Mouse (Mus musculus) CD4-positive naive resting alpha-beta T cell, adult 57 days (primary cell): Measurements from ENCODE around the gene Gm8127. TPM values are rescaled to one million over a fixed set of nuclear protein-coding genes. Genes with fewer than 3 reads are reported as not detected.

ENCODE experiments used
- total RNA-seq: library from RNA; stranded (reverse); gene quantifications from one replicate; pipeline ENCODE4 v1.2.4, GENCODE M21; 2023

Gene Gm8127
- total RNA-seq: not detected

GRCm38 (mm10) chr14:43293503-43293902 lies at the start of gene Gm8127:
Gm8127 (minus strand) TSS chr14:43293832.

GRCm38 (mm10) chr14:43274986-43275511 lies 18.6 kb downstream of the Gm8127 start, which contains the start of gene Gm9732:
Gm9732 (plus strand) TSS chr14:43275036.

DNA sequence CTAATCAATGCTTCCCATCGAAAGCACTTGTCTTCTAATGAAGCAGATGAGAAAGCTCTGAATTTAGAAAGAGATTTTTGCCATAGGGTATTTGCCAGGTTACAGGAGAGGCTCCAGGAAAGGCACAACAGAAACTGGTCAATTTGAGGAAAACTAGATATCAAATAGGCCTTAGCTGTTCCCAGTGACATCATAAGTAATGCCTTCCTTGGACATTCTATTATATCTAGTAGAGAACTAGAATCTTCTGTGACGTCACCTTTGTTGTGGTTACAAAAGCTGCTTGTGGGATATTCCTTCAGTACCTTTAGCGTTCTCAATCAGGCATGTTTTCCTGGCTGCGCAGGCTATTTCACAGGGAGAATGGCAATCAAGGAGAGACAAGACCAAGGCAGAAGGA lies 35.3 kb downstream of the Gm8127 start, which contains the start of gene Gm8126:
Gm8126 (plus strand) TSS at position 301 of the 400 bp plus-strand sequence.

Other genes starting within 250 kb of the Gm8127 start
- not detected for gene Gm8094, start 217.2 kb downstream of the Gm8127 start, total RNA-seq
- gene Gm8104, start 193.2 kb downstream of the Gm8127 start, total RNA-seq: not detected
- not detected for gene Gm7233, start 114.0 kb downstream of the Gm8127 start, total RNA-seq
- not detected for gene Gm8122, start 58.5 kb downstream of the Gm8127 start, total RNA-seq
- gene Gm8126, start 35.2 kb downstream of the Gm8127 start, total RNA-seq: not detected
- gene Gm9732, start 18.8 kb downstream of the Gm8127 start, total RNA-seq: not detected
- gene 1700001F09Rik, start 54.0 kb upstream of the Gm8127 start, total RNA-seq: not detected
- gene Gm8138, start 122.5 kb upstream of the Gm8127 start, total RNA-seq: not detected
- not detected for gene Gm5799, start 249.7 kb upstream of the Gm8127 start, total RNA-seq